Mouse (Mus musculus) stomach, embryonic 14.5 days (tissue): ENCODE measurements around the gene Slc7a6os. TPM values are rescaled to one million over a fixed set of nuclear protein-coding genes. Genes with fewer than 3 reads are reported as not detected.
A peak's percentile ranks its signal among the peaks of the same experiment; 100 is the strongest.

Experiments
- ATAC-seq: fragments of 200-750 bp; cut with Nextera tagmentation; 2 replicates; pipeline ENCODE4 v1.8.0; 2017; ENCODE audit warnings: low read depth, moderate TSS enrichment; ENCODE audit not compliant: insufficient number of reproducible peaks, insufficient read depth, low FRiP score
- H3K27ac ChIP-seq: fragments of 300-500 bp; sonication (generic); 2 replicates; pipeline ENCODE4 v1.5.1; 2014; ENCODE audit warnings: mild to moderate bottlenecking, low read length, moderate library complexity, mixed read lengths
- H3K27me3 ChIP-seq: fragments of 300-500 bp; sonication (generic); 2 replicates; pipeline ENCODE4 v1.6.1; 2014; ENCODE audit warnings: low read length, control low read depth, mixed read lengths; ENCODE audit not compliant: control insufficient read depth, insufficient read depth
- H3K36me3 ChIP-seq: fragments of 300-500 bp; sonication (generic); 2 replicates; pipeline ENCODE4 v1.6.1; 2014; ENCODE audit warnings: mild to moderate bottlenecking, control low read depth, low read length, moderate library complexity, mixed read lengths; ENCODE audit not compliant: control insufficient read depth, insufficient read depth
- H3K4me1 ChIP-seq: fragments of 300-500 bp; sonication (generic); 2 replicates; pipeline ENCODE4 v1.6.1; 2014; ENCODE audit warnings: low read length, control low read depth, mixed read lengths; ENCODE audit not compliant: control insufficient read depth, insufficient read depth
- H3K4me2 ChIP-seq: fragments of 300-500 bp; sonication (generic); replicated peaks from 2 replicates; pipeline ENCODE4 v1.6.1; 2014; ENCODE audit warnings: low read depth, low read length, control low read depth
- H3K4me3 ChIP-seq: fragments of 300-500 bp; sonication (generic); 2 replicates; pipeline ENCODE4 v1.5.1; 2014; ENCODE audit warnings: low read depth, low read length, control low read depth
- H3K9ac ChIP-seq: fragments of 300-500 bp; sonication (generic); replicated peaks from 2 replicates; pipeline ENCODE4 v1.6.1; 2014; ENCODE audit warnings: low read depth, mild to moderate bottlenecking, control low read depth, low read length, moderate library complexity, mixed read lengths
- H3K9me3 ChIP-seq: fragments of 300-500 bp; sonication (generic); 2 replicates; pipeline ENCODE4 v1.6.1; 2016; ENCODE audit warnings: low read depth, low read length, control low read depth; ENCODE audit not compliant: control insufficient read depth
- WGBS: fragments of 180-500 bp; shearing (Covaris S2); extraction: QIAGEN DNeasy Blood & Tissue Kit; methylation state at CpG from one replicate; pipeline ENCODE4 v1.1.7; 2014; 5-methylcytosine and 5-hydroxymethylcytosine counted together
- polyA plus RNA-seq: library from polyadenylated mRNA; unstranded; fragments of >200 nt; fragmentation: Nextera tagmentation; extraction: Ambion mirVana; gene quantifications from 2 replicates; pipeline ENCODE4 v1.2.1, GENCODE M21; 2014

The Slc7a6os gene
- polyA plus RNA-seq, 1 experiment from 2014 or later = 35.4 TPM

DNA sequence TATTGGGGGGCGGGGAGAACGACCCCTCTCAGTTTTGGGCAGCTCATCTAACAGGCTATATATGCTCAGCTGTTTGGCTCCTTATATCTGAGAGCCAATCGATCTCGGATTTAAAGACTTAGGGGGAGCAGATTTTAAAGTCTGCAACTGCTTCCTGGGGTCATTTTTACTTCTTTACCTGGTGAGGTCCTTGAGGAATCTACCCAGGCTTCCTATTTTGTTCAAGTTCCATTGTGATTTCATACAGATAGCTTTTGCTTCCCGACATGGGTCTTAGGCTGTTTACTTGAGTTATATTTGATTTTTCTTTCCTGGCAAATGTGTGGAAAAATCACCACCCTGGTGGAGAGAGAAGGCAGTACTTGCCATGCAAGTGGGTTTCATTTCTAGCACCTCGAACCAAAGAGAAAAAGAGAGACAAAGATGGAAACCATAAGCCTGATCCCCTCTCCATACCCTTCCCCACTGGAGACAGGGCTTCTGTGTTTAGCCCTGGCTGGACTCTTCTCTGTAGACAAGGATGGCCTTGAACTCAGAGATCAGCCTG lies 40.7 kb downstream of the Slc7a6os start:
- no peak overlapping the region for H3K27ac ChIP-seq
- no peaks in the 10 kb centered on the region for H3K9me3 ChIP-seq
- no peaks in the 10 kb centered on the region for H3K36me3 ChIP-seq
- H3K4me3 ChIP-seq = peak overlapping the region; percentile 77
- H3K4me1 ChIP-seq = peaks cover 3% of the 10 kb centered on the region; the same call in 1 of the 2 replicates
- H3K9ac ChIP-seq = 0 out of 2 replicates have a peak overlapping the region, but pooled peaks have one; percentile 72
- WGBS = 32% methylated on average over 6 of the region's 6 CpGs
- H3K4me2 ChIP-seq = peak overlapping the region; percentile 82
- no peak for ATAC-seq
- H3K27me3 ChIP-seq = no peaks in the 10 kb centered on the region

DNA sequence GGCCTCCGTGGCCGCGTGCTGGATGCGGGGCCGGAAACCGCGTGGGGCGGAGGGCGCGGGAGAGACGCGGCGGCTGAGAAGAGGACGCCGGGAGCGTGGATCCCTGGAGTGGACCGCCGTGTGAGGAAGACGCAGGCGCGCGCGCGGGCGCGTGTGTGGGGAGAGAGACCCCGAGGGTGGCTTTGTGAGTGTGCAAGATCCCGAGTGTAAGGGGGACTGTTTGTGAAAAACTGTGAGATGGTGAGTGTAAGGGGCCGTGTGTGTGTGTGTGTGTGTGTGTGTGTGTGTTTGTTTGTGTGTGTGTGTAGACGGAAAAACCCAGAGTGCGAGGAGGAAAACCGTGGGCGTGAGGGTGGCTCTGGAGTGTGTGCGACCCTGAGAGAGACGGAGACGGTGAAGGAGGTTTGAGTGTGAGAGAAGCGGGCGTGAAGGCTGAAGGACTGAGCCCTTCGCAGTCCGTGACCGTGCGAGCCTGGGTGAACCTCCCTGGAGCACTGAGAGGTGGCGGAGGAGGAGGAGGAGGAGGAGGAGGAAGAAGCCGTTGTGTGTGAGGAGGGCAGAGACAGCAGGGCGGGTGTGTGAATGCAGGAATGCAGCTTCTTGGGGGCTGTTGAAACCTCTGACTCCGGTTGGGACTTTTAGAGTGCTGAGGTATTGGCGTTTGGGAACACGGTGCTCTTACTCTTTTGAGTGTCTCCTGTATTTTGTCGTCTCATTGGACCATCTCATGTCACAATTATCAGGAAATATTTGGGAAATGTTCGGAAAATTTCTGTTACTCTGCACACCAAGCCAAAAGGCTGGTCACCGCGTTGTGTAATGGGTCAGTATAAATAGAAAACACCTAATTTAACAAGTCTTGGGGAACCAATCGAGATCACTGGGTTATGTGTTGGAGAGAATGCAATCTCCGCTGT lies 41.5 kb downstream of the Slc7a6os start:
- H3K36me3 ChIP-seq = peaks cover 2% of the 10 kb centered on the region; the same call in 1 of the 2 replicates
- H3K9ac ChIP-seq = peak overlapping the region; percentile 72
- H3K4me1 ChIP-seq = peaks cover 3% of the 10 kb centered on the region; the same call in 1 of the 2 replicates
- H3K27ac ChIP-seq = peak overlapping the region; percentile 66
- peak overlapping the region; percentile 77 for H3K4me3 ChIP-seq
- peak overlapping the region; percentile 82 for H3K4me2 ChIP-seq
- H3K9me3 ChIP-seq = no peaks in the 10 kb centered on the region
- H3K27me3 ChIP-seq = no peaks in the 10 kb centered on the region
- ATAC-seq = peak; percentile 63
- WGBS = under 1% methylated on average over 54 of the region's 54 CpGs

DNA sequence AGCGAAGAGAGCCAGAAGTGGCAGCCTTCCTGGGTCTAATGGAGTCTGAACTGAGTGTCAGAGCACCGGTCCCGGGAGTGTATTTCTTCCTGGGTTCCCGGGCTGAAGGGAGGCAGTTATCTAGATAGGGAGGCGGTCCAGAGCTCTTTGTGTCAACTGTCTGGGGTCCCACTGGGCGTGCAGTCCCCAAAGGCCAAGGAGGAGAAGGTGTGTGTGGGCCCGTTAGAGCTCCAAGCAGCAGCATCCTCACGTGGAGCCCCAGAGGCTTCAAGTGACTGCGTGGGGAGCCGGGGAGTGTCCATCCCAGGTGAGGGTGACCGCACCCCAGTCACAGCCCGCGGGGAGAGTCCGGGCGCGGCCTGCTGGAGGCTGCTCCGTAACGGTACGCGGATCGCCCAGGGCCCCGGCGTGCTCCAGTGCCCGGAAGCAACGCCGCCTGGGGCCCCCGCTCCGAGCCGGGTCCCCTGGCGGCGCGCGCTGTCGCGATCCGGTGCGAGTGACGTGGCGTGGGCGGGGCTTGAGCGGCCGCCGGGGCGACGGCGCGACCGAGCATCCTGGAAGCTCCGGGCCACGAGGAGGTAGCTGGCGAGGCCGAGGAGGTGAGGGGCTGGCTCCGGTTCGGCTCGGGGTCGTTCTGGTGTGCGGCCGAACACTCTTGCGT lies 42.2 kb downstream of the Slc7a6os start, which contains the start of gene Slc7a6:
TSS of gene Slc7a6 (plus strand) at position 502 of the 661 bp plus-strand sequence.
- H3K27ac ChIP-seq = peak within 1 kb of the TSS; percentile 66
- H3K9ac ChIP-seq = peak within 1 kb of the TSS; percentile 72
- peaks cover 3% of the 10 kb centered on the region; the same call in 1 of the 2 replicates for H3K4me1 ChIP-seq
- H3K4me3 ChIP-seq = peak within 1 kb of the TSS; percentile 77
- H3K27me3 ChIP-seq = no peaks in the 10 kb centered on the region
- H3K9me3 ChIP-seq = no peaks in the 10 kb centered on the region
- H3K4me2 ChIP-seq = peak within 1 kb of the TSS; percentile 82
- ATAC-seq = peak; percentile 84
- H3K36me3 ChIP-seq = peaks cover 6% of the 10 kb centered on the region; the same call in 1 of the 2 replicates
- WGBS = under 1% methylated on average over 59 of the region's 59 CpGs

DNA sequence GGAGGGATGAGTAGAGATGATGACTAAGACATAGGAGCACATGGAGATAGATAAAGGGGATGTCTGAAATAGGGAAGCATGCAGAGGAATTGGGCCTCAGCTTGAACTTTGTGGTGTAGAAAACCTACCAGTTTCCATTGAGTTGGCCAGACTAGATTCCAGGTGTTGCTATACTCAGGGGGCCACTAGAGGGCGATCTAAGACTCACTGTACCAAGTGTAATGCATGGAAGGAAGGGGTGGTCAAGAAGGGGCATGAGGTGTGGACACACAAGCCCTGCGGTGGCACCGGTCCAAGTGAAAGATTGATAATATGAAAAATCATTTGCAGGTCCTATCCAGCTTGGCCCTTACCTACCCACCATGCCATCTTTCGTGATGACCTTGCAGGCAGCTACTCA lies 45.3 kb downstream of the Slc7a6os start:
- no peaks in the 10 kb centered on the region for H3K27me3 ChIP-seq
- H3K27ac ChIP-seq = no peak overlapping the region
- peaks cover 3% of the 10 kb centered on the region; the same call in 1 of the 2 replicates for H3K4me1 ChIP-seq
- no peak overlapping the region for H3K4me3 ChIP-seq
- H3K9ac ChIP-seq = no peak overlapping the region
- H3K9me3 ChIP-seq = no peaks in the 10 kb centered on the region
- peaks cover 21% of the 10 kb centered on the region for H3K36me3 ChIP-seq
- ATAC-seq = no peak
- 42% methylated on average over 4 of the region's 4 CpGs for WGBS
- H3K4me2 ChIP-seq = no peak overlapping the region

DNA sequence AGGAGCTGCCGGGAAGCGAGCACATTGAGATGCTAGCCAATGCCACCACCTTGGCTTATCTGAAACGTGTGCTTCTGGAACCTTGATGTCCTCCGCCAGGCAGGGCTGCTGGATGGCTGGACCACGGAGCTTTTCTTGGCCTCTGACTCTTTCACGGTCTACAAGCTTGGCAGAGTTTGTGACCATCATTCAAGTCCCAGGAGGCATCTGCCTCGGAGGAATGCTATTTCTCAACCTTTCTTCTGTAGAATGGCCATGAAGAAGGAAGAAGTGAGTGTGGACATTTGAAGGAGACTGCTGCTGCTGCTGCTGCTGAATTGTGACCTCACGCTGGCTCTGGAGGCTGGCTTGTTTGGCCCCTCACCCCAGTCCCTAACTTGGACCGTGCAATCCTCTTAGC lies 47.5 kb downstream of the Slc7a6os start:
- H3K9me3 ChIP-seq = no peaks in the 10 kb centered on the region
- no peak overlapping the region for H3K4me2 ChIP-seq
- no peaks in the 10 kb centered on the region for H3K4me1 ChIP-seq
- no peak overlapping the region for H3K27ac ChIP-seq
- H3K4me3 ChIP-seq = no peak overlapping the region
- H3K27me3 ChIP-seq = no peaks in the 10 kb centered on the region
- H3K9ac ChIP-seq = no peak overlapping the region
- H3K36me3 ChIP-seq = peaks cover 23% of the 10 kb centered on the region
- no peak for ATAC-seq
- 85% methylated on average over 9 of the region's 9 CpGs for WGBS

DNA sequence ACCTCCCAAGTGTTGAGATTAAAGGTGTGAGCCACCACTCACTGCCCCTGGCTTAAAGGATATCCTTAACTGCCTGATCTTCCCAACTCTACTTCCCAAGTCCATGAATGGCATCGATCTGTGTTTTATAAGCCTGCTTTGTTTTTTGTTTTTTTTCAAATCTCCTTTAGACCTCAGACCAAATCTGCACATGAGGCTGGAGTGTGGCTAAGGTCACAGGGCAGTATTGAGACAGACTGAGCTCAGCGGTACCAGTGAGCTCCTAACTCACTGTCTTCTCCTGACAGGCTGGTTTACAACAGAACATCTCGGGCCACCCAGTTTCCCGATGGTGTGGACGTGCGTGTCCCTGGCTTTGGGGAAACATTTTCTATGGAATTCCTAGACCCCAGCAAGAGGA lies 50.9 kb downstream of the Slc7a6os start:
- no peak for ATAC-seq
- H3K4me2 ChIP-seq = no peak overlapping the region
- 89% methylated on average over 6 of the region's 6 CpGs for WGBS
- H3K27me3 ChIP-seq = no peaks in the 10 kb centered on the region
- no peaks in the 10 kb centered on the region for H3K4me1 ChIP-seq
- H3K9me3 ChIP-seq = no peaks in the 10 kb centered on the region
- no peak overlapping the region for H3K27ac ChIP-seq
- no peak overlapping the region for H3K4me3 ChIP-seq
- H3K36me3 ChIP-seq = peaks cover 29% of the 10 kb centered on the region
- H3K9ac ChIP-seq = no peak overlapping the region

DNA sequence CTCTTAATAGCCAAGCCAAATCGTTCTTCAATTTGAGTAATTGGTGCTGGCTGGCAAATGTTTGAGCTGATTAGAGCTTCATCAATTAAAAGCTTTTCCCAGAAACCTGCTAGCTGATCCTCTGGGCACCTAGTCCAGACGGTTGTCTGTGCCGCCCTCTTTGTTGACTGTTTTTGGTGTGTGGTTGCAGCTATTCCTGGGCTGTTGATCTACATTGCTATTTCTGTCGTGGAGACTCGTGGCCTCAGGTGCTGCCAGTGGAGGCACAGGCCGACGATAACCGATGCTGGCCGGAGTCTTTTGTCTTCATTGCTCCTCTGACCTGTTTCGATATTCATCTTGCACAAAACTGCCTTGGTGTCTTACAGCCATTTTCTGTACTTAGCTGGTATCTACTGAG lies 52.4 kb downstream of the Slc7a6os start:
- no peak overlapping the region for H3K27ac ChIP-seq
- no peaks in the 10 kb centered on the region for H3K27me3 ChIP-seq
- no peak overlapping the region for H3K9ac ChIP-seq
- no peak for ATAC-seq
- no peaks in the 10 kb centered on the region for H3K4me1 ChIP-seq
- H3K4me2 ChIP-seq = no peak overlapping the region
- H3K36me3 ChIP-seq = peaks cover 25% of the 10 kb centered on the region
- 89% methylated on average over 10 of the region's 10 CpGs for WGBS
- H3K9me3 ChIP-seq = no peaks in the 10 kb centered on the region
- H3K4me3 ChIP-seq = no peak overlapping the region

DNA sequence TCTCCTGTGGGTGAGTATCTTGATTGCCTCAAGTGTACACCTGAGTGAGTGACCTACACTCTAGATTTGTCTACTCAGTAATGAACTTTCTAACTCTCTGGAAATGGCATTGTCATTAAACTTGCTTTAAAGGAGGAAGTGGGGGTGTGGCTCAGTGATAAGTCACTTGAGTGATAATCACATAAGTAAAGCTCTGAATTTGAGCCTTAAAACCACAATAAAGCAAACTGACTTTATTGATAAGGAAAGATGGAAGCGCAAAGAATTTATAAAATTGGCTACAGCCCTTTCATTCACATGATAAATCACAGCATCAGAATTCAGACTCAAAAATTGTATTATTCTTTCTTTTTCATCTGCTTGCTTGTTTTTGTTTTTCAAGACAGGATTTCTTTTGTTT lies 53.3 kb downstream of the Slc7a6os start:
- Histone ChIP-seq H3K27ac (no peak overlapping the region), H3K9me3 (no peaks in the 10 kb centered on the region), H3K36me3 (peaks cover 18% of the 10 kb centered on the region), H3K4me1 (no peaks in the 10 kb centered on the region), H3K4me2 (no peak overlapping the region), H3K27me3 (no peaks in the 10 kb centered on the region), H3K9ac (no peak overlapping the region), H3K4me3 (no peak overlapping the region)
- no peak for ATAC-seq
- WGBS = 82% methylated on average over 1 of the region's 1 CpGs
